Comparison of ENCODE assay signal across 9 mouse cellular contexts in genomic region chr5:136237607-136238006, GRCm38 (mm10). TPM values are rescaled to one million over a fixed set of nuclear protein-coding genes. Genes with fewer than 3 reads are reported as not detected.
DNase-seq lines count a peak whose midpoint lies in the region; ATAC-seq and TF ChIP-seq lines count a peak whose summit lies in the region.
"Had no signal": no experiment of that assay in that cellular context is flagged by ENCODE, and none has a peak within 500 bp of the region (broad histone marks: within the 10 kb centered on the region; RNA-seq: fewer than 3 reads in every experiment).

No protein-coding gene starts in this region.

- peak overlapping the region; percentile 6; the same call in 1 of the 2 replicates for H3K9ac ChIP-seq in liver, adult 2 months (ENCODE audit: low read depth, low read length)
- H3K9ac ChIP-seq in forebrain, embryonic 15.5 days (replicated peaks) = peak overlapping the region; percentile 22
- peak overlapping the region; percentile 44 for H3K9ac ChIP-seq in limb, embryonic 12.5 days (replicated peaks)

- no peak overlapping the region for H3K27ac ChIP-seq in liver, adult 2 months (replicated peaks; ENCODE audit: insufficient read depth, low read depth, low read length)
- no peak overlapping the region for H3K27ac ChIP-seq in forebrain, embryonic 15.5 days (replicated peaks)
- no peak overlapping the region for H3K27ac ChIP-seq in limb, embryonic 12.5 days

- no peaks in the 10 kb centered on the region for H3K79me2 ChIP-seq in liver, adult 2 months (ENCODE audit: control insufficient read depth, insufficient read depth, low read length)

- no peak for TF ChIP-seq CTCF in liver, adult 2 months (IDR thresholded peaks at IDR 0.05; ENCODE audit: low read depth, low read length)

- H3K4me3 ChIP-seq in liver, adult 2 months (ENCODE audit: insufficient read depth, low read depth, low read length) = no peak overlapping the region; the same call in 1 of the 2 replicates
- peak overlapping the region; percentile 29 for H3K4me3 ChIP-seq in forebrain, embryonic 15.5 days
- H3K4me3 ChIP-seq in limb, embryonic 12.5 days (replicated peaks) = peak overlapping the region; percentile 37

- peak overlapping the region; percentile 50 for H3K4me2 ChIP-seq in forebrain, embryonic 15.5 days (replicated peaks)
- peak overlapping the region; percentile 66 for H3K4me2 ChIP-seq in limb, embryonic 12.5 days

- TF ChIP-seq POLR2A in liver, adult 2 months (IDR thresholded peaks at IDR 0.05; ENCODE audit: extremely low read depth, insufficient read depth, low read length) = no peak

- ATAC-seq in forebrain, embryonic 15.5 days (replicated peaks) = no peak
- ATAC-seq in limb, embryonic 12.5 days (ENCODE audit: insufficient number of reproducible peaks, insufficient read depth, low FRiP score, low TSS enrichment, low read depth) = no peak
- ATAC-seq: inflammation-experienced regulatory T-cells, adult 6 months had no signal

- H3K4me1 ChIP-seq in liver, adult 2 months (ENCODE audit: control insufficient read depth, insufficient read depth, low read length) = peaks cover 5% of the 10 kb centered on the region; the same call in 1 of the 2 replicates
- peaks cover 34% of the 10 kb centered on the region for H3K4me1 ChIP-seq in forebrain, embryonic 15.5 days
- peaks cover 31% of the 10 kb centered on the region for H3K4me1 ChIP-seq in limb, embryonic 12.5 days (replicated peaks)

- H3K27me3 ChIP-seq in liver, adult 2 months (ENCODE audit: control insufficient read depth, insufficient read depth, low read length) = no peaks in the 10 kb centered on the region
- no peaks in the 10 kb centered on the region for H3K27me3 ChIP-seq in forebrain, embryonic 15.5 days
- peaks cover 6% of the 10 kb centered on the region for H3K27me3 ChIP-seq in limb, embryonic 12.5 days

- no peaks in the 10 kb centered on the region for H3K36me3 ChIP-seq in liver, adult 2 months (ENCODE audit: control insufficient read depth, insufficient read depth, low read length)
- H3K36me3 ChIP-seq in forebrain, embryonic 15.5 days = no peaks in the 10 kb centered on the region
- no peaks in the 10 kb centered on the region for H3K36me3 ChIP-seq in limb, embryonic 12.5 days

- DNase-seq in liver, adult 2 months (ENCODE audit: extremely low read depth, low read depth, low spot score) = no peak
- DNase-seq in liver = no peak
- peak; percentile 32 for DNase-seq in retina, postnatal 1 day
- DNase-seq in spleen, postnatal 10 days (ENCODE audit: low spot score in 2 of 2) = no peak
- DNase-seq in cerebellum, postnatal 14 days = no peak
- no peak for DNase-seq in ovary, adult 18-20 months (ENCODE audit: low spot score)

- no peaks in the 10 kb centered on the region for H3K9me3 ChIP-seq in forebrain, embryonic 15.5 days
- no peaks in the 10 kb centered on the region for H3K9me3 ChIP-seq in limb, embryonic 12.5 days

- 4% methylated on average over 19 of the region's 19 CpGs for WGBS in liver, adult 2 months
- WGBS in forebrain, embryonic 15.5 days = 1% methylated on average over 19 of the region's 19 CpGs
- WGBS in limb, embryonic 12.5 days = 1% methylated on average over 19 of the region's 19 CpGs

RNA-seq across cellular contexts. Expression of gene Sh2b2, which starts 8.7 kb away (rescaled TPM):
- 0.65 and 1.4 TPM in 2 replicates for total RNA-seq in liver, adult 2 months (2014; rRNA removed)
- polyA plus RNA-seq in liver, adult 2 months (2012; rRNA removed) = 3.3 and 6.1 TPM in 2 replicates
- polyA plus RNA-seq in forebrain, embryonic 15.5 days (2015; fragmentation: Nextera tagmentation; extraction: Ambion mirVana) = 29.0 and 30.0 TPM in 2 replicates
- polyA plus RNA-seq in limb, embryonic 12.5 days (2016; fragmentation: Nextera tagmentation; extraction: Ambion mirVana) = 14.8 and 15.0 TPM in 2 replicates

RNA-seq across cellular contexts. Expression of gene Prkrip1, which starts 38.8 kb away (rescaled TPM):
- total RNA-seq in liver, adult 2 months (2014; rRNA removed) = 2.0 and 2.1 TPM in 2 replicates
- 3.2 and 4.8 TPM in 2 replicates for polyA plus RNA-seq in liver, adult 2 months (2012; rRNA removed)
- 58.5 and 65.9 TPM in 2 replicates for polyA plus RNA-seq in forebrain, embryonic 15.5 days (2015; fragmentation: Nextera tagmentation; extraction: Ambion mirVana)
- 59.1 and 65.1 TPM in 2 replicates for polyA plus RNA-seq in limb, embryonic 12.5 days (2016; fragmentation: Nextera tagmentation; extraction: Ambion mirVana)

Comparison
In these comparisons a context has a peak if more than half of its experiments do, and no peak if none do; other contexts are left out.
1. RNA of gene Prkrip1, which starts 38.8 kb away (polyA plus RNA-seq): 59.1 to 65.1 TPM in limb, embryonic 12.5 days and 58.5 to 65.9 TPM in forebrain, embryonic 15.5 days; 3.2 to 4.8 TPM in liver, adult 2 months; every median in the first group is over 10 times any median in the second.
2. Peak in every context shown above with its lines, with median percentiles within 50 percentile points of each other: H3K9ac ChIP-seq.